Mouse (Mus musculus): ENCODE results near the gene Tat. TPM values are rescaled to one million over a fixed set of nuclear protein-coding genes. Genes with fewer than 3 reads are reported as not detected.
A peak's percentile ranks its signal among the peaks of the same experiment; 100 is the strongest.

Gene Tat
- polyA plus RNA-seq (2017; shearing (Covaris generic)) = not detected

DNA sequence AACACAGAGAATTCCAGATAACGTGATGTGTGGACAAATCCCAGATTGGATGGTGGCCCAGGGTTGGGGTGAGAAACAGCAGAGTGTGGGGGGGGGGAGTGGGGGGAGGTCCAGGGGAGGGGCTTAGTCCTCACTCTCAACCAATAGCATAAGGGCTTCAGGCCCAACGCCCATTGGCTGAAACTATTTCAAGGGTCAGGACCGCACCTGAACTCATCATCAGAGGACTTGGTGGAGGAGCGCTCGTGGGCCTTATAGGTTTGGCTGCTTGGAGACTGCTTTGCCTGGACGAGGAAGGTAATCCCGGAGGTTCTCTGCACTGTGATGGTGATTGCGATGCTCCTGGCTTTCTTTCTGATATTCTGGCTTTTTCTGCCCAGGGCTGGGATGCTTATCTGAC lies at the start of gene Tat:
Tat (plus strand) TSS at position 214 of the 400 bp plus-strand sequence.
- no peak for ATAC-seq

DNA sequence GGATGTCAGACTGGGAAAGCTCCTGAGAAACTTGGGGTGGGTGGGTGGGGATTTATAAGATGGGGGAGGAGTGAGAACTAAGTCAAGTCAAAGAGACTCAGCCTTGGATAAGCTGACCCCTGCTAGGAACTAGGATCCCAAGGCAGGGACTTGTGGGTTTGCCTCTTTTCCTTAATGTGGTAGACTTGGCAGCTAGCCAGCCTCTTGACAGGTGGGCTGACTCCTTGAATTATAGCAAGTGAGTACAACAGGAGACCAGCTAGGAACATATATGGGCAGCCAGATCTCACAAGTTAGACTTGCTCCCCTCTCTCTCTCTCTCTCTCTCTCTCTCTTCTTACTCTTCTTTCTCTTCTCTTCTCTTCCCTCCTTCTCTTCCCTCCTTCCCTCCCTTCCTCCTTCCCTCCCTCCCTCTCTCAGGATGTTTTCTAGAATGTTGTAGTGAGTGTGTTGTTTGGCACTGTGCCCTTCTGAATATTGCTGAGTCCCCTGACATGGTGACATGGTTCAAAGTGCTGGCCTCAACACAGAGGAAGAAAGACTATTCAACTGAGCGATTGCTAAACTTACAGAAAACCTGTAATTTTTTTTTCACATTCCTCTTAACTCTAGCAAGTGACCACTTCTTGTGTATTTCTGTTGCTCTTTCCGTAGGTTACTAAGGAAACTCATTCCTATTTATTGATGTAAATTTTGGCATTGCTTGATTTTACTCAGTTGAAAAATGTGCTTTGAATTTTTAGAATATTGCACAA lies 48.5 kb upstream of the Tat start:
- ATAC-seq = no peak

DNA sequence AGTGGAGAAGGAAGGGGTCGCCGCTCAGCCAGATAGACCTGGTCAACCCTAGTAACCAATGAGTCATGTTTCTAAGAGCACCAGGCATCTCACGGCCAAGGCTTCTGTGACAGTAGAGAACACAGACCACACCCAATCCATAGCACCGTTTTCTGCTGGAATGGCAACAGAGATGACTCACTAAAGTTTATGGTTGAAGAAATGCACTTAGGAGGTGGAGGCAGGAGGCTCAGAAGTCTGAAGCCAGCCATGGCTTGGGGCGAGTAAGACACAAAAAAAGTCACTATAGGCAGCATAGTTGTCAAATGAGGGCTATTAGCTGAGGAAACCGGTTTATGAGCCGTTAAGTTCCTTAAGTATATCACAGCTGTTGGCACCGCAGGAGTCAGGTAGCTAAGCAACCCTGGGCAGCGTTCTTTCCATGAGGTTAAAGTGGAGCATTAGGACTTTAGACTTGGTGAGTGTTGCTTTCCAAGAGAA lies 45.0 kb upstream of the Tat start:
- ATAC-seq = no peak

DNA sequence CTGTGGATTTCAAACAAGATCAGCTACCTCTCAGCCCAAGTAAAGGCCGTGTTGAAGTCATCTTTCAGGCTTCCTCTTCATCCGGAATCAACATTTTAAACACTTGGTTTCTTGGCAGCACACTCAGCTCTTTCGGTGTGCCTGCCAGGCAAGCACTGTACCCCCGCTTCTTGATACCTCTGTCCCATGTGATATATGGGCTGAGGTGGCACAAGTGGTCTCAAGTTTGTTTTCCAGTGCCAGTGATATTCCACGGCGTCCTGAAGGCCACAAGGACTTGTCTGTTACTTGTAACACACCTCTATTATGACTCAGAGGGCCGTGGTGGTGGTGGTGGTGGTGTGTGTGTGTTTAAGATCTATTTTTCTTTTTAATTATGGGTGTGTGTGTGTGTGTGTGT lies 44.5 kb upstream of the Tat start:
- ATAC-seq = no peak

DNA sequence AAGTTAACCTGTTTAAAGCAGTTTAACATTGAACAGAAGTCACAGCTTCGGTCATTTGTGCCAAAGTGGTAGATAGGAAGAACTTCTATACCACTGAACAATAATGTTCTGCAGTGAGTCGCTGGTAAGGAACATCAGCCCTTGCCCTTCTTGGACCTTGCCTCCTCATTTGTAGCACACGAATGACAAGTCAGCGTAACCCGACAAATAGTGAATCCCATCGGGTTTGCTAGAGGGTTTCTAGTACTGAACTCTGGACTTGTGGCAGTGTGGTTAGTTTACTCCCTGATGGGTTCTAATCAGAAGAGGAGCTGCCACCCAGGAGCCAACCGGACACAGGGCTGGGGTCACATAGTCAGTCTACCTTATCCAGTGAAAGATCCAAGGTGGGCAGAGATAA lies 44.0 kb upstream of the Tat start:
- ATAC-seq = no peak

DNA sequence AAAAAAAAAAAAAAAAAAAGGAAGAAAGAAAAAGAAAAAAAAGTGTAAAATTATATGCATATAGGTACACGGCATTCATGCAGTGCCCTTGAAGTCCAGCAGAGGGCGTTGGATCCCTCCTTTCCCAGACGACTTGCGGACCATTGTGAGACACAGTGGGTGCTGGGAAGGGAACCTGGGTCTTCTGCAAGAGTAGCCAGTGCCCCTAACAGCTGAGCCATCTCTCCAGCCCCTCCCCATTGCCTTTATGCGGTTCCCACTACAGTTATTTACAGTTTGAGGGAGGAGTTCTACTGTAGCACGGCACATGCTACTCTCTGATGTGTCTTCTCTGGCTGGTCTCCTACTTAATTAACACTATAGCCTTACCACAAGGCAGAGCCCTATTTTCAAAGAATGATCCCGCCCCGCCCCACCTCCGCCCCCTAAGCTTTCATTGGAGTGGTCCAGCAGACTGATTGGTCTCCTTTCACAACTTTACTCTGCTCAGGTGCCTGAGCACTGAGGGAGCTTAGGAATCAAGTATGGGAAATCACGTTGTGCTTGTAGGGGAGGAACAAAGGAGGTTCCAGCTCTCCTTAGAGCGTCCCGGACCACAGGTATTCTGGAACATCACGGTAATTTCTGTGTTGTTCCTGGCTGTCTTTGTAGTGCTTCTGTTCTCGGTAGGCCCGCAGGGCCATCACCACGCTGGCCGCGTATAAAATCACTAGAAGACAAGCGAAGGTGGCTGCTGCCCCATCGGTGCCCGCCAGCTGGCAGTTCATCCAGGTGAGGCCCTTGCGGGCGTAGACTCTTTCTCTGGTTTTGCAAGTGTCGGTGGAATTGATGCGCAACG lies 42.6 kb upstream of the Tat start:
- no peak for ATAC-seq

DNA sequence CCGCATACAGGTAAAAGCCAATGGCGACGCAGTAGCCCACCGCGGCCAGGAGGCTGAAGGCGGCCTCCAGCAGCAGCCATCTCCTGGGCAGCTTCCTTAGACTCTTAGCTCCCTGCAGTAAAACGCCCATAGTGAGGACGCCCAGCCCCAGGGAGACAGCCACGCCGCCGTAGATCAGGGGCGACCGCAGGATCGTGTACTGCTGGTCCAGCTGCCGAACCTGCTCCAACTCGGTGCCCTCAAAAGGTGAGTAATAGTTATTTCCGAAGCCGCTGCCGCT lies 42.0 kb upstream of the Tat start:
- ATAC-seq = no peak

DNA sequence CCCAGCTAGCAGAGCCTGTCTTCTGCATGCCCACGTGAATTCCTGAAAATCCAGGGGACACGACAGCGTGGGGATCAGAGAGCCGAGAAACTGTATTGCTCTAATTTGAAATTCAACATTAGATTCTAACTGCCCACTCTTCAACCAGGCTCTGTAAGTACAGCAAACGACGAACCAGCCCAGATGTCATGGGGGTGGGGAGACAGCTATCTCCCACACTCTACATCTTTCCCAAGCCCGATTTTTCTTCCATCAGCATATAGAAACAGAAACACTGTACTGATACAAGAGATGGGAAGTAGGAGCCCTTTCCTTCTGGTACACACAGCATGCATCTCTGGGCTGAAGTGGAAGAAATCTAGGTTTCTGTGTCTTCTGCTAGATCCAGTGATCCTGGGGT lies 38.1 kb upstream of the Tat start:
- ATAC-seq = no peak

DNA sequence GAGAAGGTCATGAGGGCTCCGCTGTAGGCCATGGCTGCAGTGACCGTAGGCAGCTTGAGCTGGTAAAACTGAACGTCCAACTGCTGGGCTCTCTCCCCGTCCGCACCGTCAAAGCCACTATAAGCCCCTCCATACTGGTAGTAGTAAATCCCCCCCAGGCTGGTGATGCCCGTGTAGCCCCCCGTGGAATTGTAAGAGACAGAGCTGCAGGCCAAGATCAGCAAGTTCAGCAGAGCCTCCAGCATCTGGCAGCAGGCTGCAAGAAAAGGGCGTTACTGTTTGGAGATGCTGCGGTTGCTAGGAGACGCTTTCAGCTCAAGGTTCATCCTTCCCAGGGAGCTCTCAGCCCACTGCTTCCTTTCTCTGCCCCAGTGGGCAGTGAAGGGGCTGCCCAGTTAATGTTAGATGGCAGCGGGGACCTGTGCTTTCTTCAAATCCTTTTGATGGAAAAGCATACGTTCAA lies 35.7 kb upstream of the Tat start:
- no peak for ATAC-seq

DNA sequence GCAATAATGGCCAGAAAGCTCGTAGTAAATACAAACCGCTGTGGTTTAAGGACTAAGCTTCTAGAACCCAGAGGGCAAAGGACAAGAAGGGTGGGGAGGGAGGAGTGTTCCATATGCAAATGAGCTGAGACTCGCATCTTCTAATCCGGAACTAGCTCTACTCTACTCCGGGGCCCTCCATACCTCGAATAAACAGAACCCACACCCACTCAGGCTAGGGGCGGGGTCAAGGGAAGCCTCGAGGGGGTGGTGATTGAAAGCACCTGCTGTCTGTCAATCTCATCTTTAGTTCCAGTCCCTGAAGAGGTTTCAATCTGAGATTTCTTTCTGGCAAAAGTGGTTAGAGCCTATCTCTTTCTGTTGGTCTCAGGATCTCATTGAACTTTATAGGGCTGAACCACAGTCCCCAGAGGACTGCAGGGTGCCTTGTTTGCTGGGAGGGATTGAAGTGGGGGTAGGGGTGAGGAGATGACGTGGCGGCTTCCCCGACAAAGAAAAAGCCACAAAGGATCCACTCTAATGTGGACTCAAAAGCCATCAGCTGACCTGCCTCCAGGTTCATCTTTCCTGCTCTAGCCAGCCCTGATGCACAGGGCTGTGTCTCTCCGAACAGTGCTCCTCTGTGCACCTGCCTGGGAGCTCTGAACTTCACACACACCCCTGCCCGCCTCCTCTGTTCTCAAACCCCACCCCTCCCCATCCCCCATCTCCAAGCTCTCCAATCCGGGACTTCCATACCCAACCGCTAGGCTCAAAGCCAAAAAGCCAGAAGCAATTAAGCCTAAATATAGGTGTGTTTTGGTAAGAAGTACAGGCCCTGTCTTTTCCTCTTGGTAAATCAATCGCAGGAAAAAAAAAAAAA lies 32.8 kb upstream of the Tat start:
- ATAC-seq = peak; percentile 80

DNA sequence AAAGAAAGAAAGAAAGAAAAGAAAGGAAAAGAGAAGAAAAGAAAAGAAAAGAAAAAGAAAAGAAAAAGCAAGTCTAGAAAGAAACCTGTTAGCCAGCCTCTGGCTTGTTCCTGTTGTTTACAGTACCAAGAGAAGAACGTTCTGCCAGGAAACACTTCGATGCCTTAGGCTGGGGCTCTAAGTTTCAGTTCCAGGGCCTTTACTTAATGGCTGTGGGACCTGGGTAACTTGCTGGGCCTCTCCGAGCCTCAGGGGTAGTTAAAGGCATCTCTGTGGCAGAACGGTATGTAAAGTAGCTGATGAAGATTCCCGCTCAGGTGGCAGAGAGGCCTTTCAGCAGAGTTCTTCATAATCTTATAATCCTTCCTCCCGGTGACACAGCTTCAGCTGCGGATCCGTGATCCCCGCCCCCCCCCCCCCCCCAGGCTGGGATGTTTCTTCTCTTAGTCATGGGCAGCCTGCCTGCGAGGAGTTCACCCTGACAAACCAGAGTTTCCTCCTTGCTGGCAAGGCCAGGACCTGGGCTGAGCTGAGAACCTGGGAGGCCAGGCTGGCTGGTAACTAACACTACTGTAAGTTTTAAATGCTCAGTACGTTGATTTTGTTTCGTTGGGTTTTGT lies 32.1 kb upstream of the Tat start:
- ATAC-seq = no peak

DNA sequence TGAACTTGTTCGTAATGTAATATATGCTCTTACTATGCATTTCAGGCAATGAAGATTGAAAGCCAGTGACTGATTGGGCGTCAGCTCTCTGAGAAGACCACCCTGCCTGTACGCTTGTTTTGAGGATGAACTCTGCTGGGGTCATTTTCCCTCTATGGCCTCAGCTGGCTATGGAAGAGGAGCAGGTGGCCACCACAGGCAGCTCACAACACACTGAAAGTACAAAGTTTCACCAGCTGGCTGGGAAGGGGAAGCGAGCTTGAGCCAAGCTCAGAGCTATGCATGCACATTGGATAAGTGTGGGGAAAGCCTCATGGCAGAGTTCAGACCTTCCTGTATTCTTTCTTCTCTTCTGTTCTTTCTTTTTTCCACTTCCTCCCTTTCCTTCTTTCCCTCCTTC lies 31.1 kb upstream of the Tat start:
- no peak for ATAC-seq

DNA sequence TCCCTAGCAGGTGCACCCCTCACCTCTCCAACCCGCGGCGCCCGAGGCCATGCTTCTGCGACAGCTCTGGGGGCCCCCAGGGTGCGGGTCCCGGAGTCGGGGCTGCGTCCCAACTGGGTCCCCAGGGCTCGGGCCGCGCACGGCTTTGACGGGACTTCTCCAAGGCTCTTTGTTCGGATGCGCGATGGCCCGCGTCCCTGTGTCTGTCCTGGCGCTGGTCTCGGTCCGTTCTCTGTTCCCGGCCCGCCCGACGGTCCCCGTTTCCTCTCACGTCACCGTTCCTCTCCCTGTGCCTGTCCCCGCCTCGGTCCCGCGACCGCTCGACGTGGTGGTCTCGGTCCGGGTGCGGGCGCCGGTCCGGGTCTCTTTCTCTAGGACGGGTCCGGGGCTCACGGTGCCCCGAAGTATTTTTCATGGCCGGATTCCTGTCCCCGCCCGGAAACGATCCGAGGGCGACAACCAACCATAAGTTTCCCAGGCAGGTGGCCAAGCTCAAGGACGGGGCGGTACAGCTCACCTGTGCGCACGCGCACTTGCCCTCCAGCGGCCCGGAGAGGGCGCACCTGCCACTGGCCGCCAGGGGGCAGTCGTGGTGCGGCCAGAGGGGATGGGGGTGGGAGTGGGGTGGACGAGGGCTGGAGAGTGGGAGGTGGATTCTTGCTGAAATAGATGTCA lies 28.4 kb upstream of the Tat start, which contains the start of gene Marveld3:
Marveld3 (minus strand) TSS at position 511 of the 675 bp plus-strand sequence.
- no peak for ATAC-seq

DNA sequence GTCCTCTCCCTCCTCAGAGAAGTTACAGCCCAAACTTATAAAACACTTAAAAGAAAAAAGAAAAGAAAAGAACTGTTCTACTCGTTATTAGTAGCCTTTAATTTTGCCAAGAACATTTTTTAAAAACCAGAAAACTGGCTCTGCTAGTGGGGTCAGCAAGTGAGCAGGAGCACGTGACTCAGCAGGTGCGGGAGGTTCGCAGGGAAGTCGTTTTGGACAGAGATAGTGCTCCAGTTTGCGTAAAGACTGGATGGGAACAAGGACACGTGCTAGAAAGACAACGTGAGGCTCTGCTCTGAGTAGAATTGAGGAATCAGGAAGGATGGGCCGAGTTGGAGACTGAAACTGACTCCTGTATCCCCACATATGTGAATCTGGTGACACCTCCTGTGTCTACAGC lies 27.3 kb upstream of the Tat start:
- ATAC-seq = no peak

DNA sequence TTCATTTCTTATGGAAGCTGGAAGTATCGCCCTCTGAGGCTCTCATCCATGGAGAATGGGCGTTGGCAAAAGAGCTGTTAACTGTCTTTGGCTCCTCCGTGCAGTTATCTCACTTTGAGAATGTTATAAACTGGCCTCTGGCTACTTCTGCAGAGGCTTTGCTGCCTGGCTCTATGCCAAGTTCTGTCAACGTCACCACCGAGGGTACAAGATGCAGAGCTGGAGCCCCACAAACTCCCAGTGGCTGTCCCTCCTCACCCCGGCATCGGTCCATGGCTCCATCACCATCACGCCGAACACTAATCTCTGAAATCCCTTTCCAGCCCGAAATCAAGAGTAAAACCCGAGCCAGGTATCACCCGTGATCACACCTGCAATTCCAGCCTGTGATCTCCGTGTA lies 26.8 kb upstream of the Tat start:
- no peak for ATAC-seq

DNA sequence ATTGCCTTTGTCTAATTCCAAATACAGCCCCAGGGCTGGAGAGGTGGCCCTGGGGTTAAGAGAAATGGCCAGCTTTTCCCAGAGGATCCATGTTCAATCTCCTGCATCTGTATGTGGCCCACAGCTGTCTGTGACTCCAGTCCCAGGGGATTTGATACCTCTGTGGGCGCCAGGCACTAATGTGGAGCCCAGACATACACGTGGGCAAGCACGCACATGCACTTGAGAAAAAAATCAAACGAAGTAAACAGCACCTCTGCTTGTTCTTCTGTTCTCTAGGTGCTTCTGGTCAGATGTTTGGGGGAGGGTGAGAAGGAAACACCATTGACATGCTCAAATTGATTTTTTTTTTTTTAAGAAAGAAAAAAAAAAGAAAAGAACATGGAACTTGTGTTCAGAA lies 26.1 kb upstream of the Tat start:
- no peak for ATAC-seq

DNA sequence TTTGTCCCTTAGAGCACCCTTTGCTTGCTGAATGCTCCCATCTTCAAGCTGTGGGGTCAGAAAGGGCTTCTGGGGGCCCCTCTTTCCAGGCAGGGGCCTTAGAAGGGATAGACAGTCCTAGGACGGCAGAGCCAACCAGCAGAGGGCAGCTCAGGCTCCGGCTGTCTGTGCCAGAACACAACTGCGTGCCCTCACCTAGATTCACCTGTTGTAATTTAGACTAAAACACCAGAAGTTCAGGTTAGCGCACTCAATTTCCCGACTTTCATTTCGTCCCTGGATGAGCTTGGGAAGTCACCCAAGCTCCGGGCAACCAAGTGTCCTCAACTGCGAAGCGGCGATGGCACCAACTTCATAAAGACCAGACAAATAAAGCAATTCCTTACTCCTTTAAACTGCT lies 21.4 kb upstream of the Tat start:
- no peak for ATAC-seq

DNA sequence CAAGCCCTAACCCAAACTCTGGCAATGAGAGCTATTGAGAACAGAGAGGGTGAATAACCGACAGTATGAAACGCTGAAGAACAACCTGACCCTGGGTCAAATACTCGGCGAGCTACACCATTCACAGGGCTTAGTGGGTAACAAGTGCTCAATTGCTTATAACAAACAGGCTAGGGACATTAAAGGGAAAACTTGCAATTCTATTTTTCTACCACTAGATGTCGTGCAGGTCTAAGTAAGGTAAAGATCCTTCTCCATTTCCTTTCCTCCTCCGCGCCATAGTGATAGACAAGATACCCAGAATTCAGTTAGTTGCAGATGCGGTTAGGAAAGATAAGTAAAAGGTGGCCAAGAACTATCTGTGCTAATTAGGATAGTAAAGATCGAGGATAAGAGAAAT lies 19.9 kb upstream of the Tat start:
- no peak for ATAC-seq

DNA sequence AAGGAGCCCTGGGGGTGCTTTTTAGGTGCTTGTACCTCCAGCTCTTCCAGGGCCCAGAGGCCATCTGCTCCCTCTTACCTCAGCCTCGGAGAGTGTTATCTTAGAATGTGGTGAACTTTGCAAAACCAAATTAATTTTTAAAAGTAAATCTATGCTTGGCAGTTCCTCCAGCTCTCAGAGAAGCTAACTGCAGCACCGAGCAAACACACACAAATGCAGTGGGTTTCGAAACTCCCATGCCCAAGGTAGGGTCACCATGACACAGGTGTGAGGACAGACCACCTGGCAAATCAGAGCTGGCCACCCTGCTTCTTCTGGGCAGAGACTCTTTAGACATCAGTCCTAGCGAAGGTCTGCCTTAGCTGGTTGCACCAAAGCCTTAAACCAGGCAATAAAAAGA lies 17.3 kb upstream of the Tat start:
- ATAC-seq = no peak

DNA sequence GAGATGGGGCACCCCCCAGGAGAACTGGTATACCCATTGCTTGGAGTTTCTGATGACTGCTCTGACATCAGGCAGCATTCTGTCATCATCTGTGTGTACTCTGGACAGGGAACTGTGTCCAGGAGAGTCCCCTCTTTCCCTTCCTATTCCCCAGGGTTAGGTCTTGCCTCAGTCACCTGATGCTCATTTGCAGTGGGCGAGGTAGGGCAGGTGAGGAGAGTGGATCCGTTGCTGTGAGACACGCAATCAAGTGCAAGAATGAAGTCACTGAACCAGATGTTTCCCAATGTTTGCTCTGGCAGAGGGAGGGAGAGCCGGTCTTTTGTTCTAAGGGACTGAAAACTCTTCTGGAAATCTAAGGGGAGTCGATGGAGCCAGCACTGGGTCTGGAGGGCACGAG lies 10.9 kb upstream of the Tat start:
- no peak for ATAC-seq

DNA sequence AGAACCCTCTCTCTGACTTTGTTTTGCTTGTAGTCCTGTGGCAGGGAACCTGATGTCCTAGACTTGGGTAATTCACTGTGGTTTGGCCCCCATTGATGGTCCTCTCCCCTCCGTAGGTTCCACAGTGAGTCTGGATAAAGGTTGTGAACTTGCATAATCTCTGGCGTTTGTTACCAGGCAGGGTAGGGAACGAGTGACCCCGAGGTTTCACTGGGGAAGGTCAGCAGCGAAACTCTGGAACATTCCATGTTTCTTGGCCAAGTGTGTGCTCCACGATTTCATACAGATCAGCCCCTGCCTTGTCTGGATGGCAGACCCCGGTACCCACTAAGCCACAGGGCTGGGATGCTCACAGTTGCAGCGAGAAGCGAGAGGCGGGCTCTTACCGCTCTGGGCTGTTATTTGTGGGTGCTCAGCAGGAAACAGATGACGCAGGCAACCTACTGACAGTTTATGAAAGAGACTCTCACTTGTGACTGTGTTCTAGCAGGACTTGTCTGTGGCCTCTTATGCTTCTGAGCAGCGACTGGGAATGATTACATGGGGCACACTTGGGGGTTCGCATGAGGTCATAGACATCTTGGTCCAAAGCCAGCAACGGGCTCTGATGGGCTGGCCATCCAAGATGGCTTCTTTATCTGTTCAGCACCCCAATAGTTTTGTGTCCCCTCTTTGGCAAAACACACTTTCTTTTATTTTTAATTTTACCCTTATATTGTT lies 7.7 kb upstream of the Tat start:
- ATAC-seq = no peak
